Mouse (Mus musculus) frontal cortex, postnatal 36 days (tissue): ENCODE measurements around the gene Spsb4.
"Not testable (repeated sequence)": the region's sequence is repeated elsewhere in the genome, so short reads cannot be mapped to it uniquely, and the experiment has no call there.

Source experiments
- DNase-seq, 2 experiments: peaks; one replicate each; pipeline ENCODE4 v3.0.0; 2022; ENCODE audit warnings: low spot score in 2 of 2

Spsb4 gene

GRCm38 (mm10) chr9:96954063-96954809 lies 64.4 kb downstream of the Spsb4 start:
- DNase-seq: peak in 1 of 2 experiments; percentile 37

- DNase-seq: no peak
Measured at GRCm38 (mm10) chr9:96953443-96953842, 65.2 kb downstream of the Spsb4 start.

- DNase-seq: peak; percentile 20 to 52
Measured at GRCm38 (mm10) chr9:96952310-96952975, 66.2 kb downstream of the Spsb4 start.

- no peak for DNase-seq
Measured at GRCm38 (mm10) chr9:96949551-96949950, 69.1 kb downstream of the Spsb4 start.

- DNase-seq: no peak
Measured at GRCm38 (mm10) chr9:96948546-96948945, 70.1 kb downstream of the Spsb4 start.

- DNase-seq: no peak
Measured at GRCm38 (mm10) chr9:96947171-96947570, 71.5 kb downstream of the Spsb4 start.

- peak in 1 of 2 experiments; percentile 14 for DNase-seq
Measured at GRCm38 (mm10) chr9:96944517-96944916, 74.1 kb downstream of the Spsb4 start.

GRCm38 (mm10) chr9:96942975-96943374 lies 75.7 kb downstream of the Spsb4 start:
- DNase-seq: no peak

GRCm38 (mm10) chr9:96938887-96939286 lies 79.8 kb downstream of the Spsb4 start:
- no peak for DNase-seq

- not testable (repeated sequence) for DNase-seq
Measured at GRCm38 (mm10) chr9:96936427-96936826, 82.2 kb downstream of the Spsb4 start.

- DNase-seq: no peak
Measured at GRCm38 (mm10) chr9:96935556-96936300, 82.9 kb downstream of the Spsb4 start.

GRCm38 (mm10) chr9:96934816-96935215 lies 83.8 kb downstream of the Spsb4 start:
- DNase-seq: no peak

GRCm38 (mm10) chr9:96932751-96933150 lies 85.9 kb downstream of the Spsb4 start:
- DNase-seq: peak in 1 of 2 experiments; percentile 20

GRCm38 (mm10) chr9:96923577-96924316 lies 94.9 kb downstream of the Spsb4 start:
- no peak for DNase-seq

- DNase-seq: no peak
Measured at GRCm38 (mm10) chr9:96923119-96923518, 95.5 kb downstream of the Spsb4 start.

- DNase-seq: peak; percentile 98 to 100
Measured at GRCm38 (mm10) chr9:96916620-96917538, 101.8 kb downstream of the Spsb4 start.

- no peak for DNase-seq
Measured at GRCm38 (mm10) chr9:96916076-96916475, 102.6 kb downstream of the Spsb4 start.

- DNase-seq: no peak
Measured at GRCm38 (mm10) chr9:96914851-96915250, 103.8 kb downstream of the Spsb4 start.

GRCm38 (mm10) chr9:96914005-96914404 lies 104.6 kb downstream of the Spsb4 start:
- DNase-seq: no peak

GRCm38 (mm10) chr9:96909503-96909902 lies 109.1 kb downstream of the Spsb4 start:
- DNase-seq: no peak

- no peak for DNase-seq
Measured at GRCm38 (mm10) chr9:96908737-96909136, 109.9 kb downstream of the Spsb4 start.
